27 mouse cellular contexts compared by ENCODE assay signal in the genomic region with DNA sequence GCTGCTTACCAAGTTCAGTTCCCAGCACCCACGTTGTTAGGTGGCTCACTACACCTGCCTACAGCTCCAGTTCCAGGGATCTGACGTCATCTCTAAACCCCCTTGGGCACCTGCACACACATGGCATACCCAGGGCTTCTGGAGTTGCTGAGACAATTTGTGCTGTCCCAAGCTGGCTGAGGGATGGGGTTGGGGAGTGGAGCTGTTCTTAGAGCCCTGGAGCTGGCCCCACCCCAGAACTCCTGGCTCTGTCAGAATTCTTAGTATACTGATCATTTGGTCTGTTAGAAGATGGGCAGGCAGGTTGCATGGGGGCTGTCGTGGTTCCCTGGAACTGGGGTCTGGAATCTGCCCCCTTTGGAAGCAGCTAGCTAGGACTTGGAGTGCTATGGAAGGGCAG. TPM values are rescaled to one million over a fixed set of nuclear protein-coding genes. Genes with fewer than 3 reads are reported as not detected.
DNase-seq lines count a peak whose midpoint lies in the region; ATAC-seq lines count a peak whose summit lies in the region.
"Had no signal": no experiment of that assay in that cellular context is flagged by ENCODE, and none has a peak within 500 bp of the region (broad histone marks: within the 10 kb centered on the region; RNA-seq: fewer than 3 reads in every experiment).

No protein-coding gene starts in this region.

- no peaks in the 10 kb centered on the region for H3K9me3 ChIP-seq in forebrain, embryonic 15.5 days
- no peaks in the 10 kb centered on the region for H3K9me3 ChIP-seq in forebrain, embryonic 11.5 days (ENCODE audit: control insufficient read depth, low read length)
- no peaks in the 10 kb centered on the region for H3K9me3 ChIP-seq in liver, embryonic 12.5 days (replicated peaks)
- no peaks in the 10 kb centered on the region for H3K9me3 ChIP-seq in liver, embryonic 11.5 days (ENCODE audit: control insufficient read depth, low read length)
- H3K9me3 ChIP-seq: heart, embryonic 13.5 days; hindbrain, embryonic 15.5 days; intestine, embryonic 15.5 days; neural tube, embryonic 15.5 days; stomach, embryonic 15.5 days had no signal

- H3K79me2 ChIP-seq in macrophage (ENCODE audit: inconsistent target): peaks cover 86% of the 10 kb centered on the region

- no peak overlapping the region for H3K4me2 ChIP-seq in forebrain, embryonic 15.5 days (replicated peaks)
- H3K4me2 ChIP-seq in forebrain, embryonic 11.5 days (ENCODE audit: low read depth, low read length, severe bottlenecking): no peak overlapping the region
- H3K4me2 ChIP-seq in liver, embryonic 12.5 days: no peak overlapping the region
- H3K4me2 ChIP-seq in liver, embryonic 11.5 days: no peak overlapping the region
- H3K4me2 ChIP-seq: heart, embryonic 13.5 days; hindbrain, embryonic 15.5 days; intestine, embryonic 15.5 days; neural tube, embryonic 15.5 days; stomach, embryonic 15.5 days had no signal

- peaks cover 34% of the 10 kb centered on the region for H3K4me1 ChIP-seq in forebrain, embryonic 15.5 days
- peaks cover 10% of the 10 kb centered on the region for H3K4me1 ChIP-seq in forebrain, embryonic 11.5 days (replicated peaks; ENCODE audit: control insufficient read depth, insufficient read depth, low read length)
- peaks cover 74% of the 10 kb centered on the region for H3K4me1 ChIP-seq in liver, embryonic 12.5 days
- peaks cover 47% of the 10 kb centered on the region for H3K4me1 ChIP-seq in liver, embryonic 11.5 days (replicated peaks; ENCODE audit: control insufficient read depth, insufficient read depth, low read length)

- H3K27me3 ChIP-seq in forebrain, embryonic 15.5 days: no peaks in the 10 kb centered on the region
- no peaks in the 10 kb centered on the region; the same call in 1 of the 2 replicates for H3K27me3 ChIP-seq in forebrain, embryonic 11.5 days (ENCODE audit: control insufficient read depth, insufficient read depth, low read length)
- peaks cover 11% of the 10 kb centered on the region; the same call in 1 of the 2 replicates for H3K27me3 ChIP-seq in liver, embryonic 12.5 days (replicated peaks)
- H3K27me3 ChIP-seq in liver, embryonic 11.5 days (replicated peaks; ENCODE audit: control insufficient read depth, insufficient read depth, low read length): no peaks in the 10 kb centered on the region; the same call in 1 of the 2 replicates
- H3K27me3 ChIP-seq: CH12.LX; hindbrain, embryonic 15.5 days; intestine, embryonic 15.5 days; neural tube, embryonic 15.5 days; stomach, embryonic 15.5 days had no signal

- H3K36me3 ChIP-seq in forebrain, embryonic 15.5 days: no peaks in the 10 kb centered on the region
- H3K36me3 ChIP-seq in forebrain, embryonic 11.5 days (ENCODE audit: control insufficient read depth, insufficient read depth, low read length): no peaks in the 10 kb centered on the region
- no peaks in the 10 kb centered on the region for H3K36me3 ChIP-seq in liver, embryonic 12.5 days
- no peaks in the 10 kb centered on the region for H3K36me3 ChIP-seq in liver, embryonic 11.5 days (ENCODE audit: control insufficient read depth, insufficient read depth, low read length)
- H3K36me3 ChIP-seq in macrophage (ENCODE audit: inconsistent target): no peaks in the 10 kb centered on the region
- H3K36me3 ChIP-seq: heart, embryonic 13.5 days; hindbrain, embryonic 15.5 days; intestine, embryonic 15.5 days; neural tube, embryonic 15.5 days; stomach, embryonic 15.5 days had no signal

- peak overlapping the region; percentile 77; the same call in 1 of the 2 replicates for H3K27ac ChIP-seq in forebrain, embryonic 15.5 days (replicated peaks)
- H3K27ac ChIP-seq in forebrain, embryonic 11.5 days (ENCODE audit: low read depth, low read length): no peak overlapping the region
- peak overlapping the region; percentile 39; the same call in 1 of the 2 replicates for H3K27ac ChIP-seq in liver, embryonic 12.5 days
- no peak overlapping the region for H3K27ac ChIP-seq in liver, embryonic 11.5 days (ENCODE audit: low read depth, low read length)
- peak overlapping the region; percentile 99 for H3K27ac ChIP-seq in macrophage
- H3K27ac ChIP-seq: heart, adult 2 months; heart, embryonic 13.5 days; hindbrain, embryonic 15.5 days; intestine, embryonic 15.5 days; neural tube, embryonic 15.5 days; stomach, embryonic 15.5 days had no signal

- H3K4me3 ChIP-seq in forebrain, embryonic 15.5 days: no peak overlapping the region
- H3K4me3 ChIP-seq in forebrain, embryonic 11.5 days (ENCODE audit: low read depth, low read length): no peak overlapping the region
- no peak overlapping the region for H3K4me3 ChIP-seq in liver, embryonic 12.5 days
- H3K4me3 ChIP-seq in liver, embryonic 11.5 days (ENCODE audit: low read depth, low read length): no peak overlapping the region
- H3K4me3 ChIP-seq in macrophage (ENCODE audit: inconsistent target): no peak overlapping the region
- H3K4me3 ChIP-seq: heart, adult 2 months; heart, embryonic 13.5 days; hindbrain, embryonic 15.5 days; intestine, embryonic 15.5 days; neural tube, embryonic 15.5 days; stomach, embryonic 15.5 days had no signal

- WGBS in forebrain, embryonic 15.5 days: 72% methylated on average over 3 of the region's 3 CpGs
- 84% methylated on average over 3 of the region's 3 CpGs for WGBS in forebrain, embryonic 11.5 days
- WGBS in liver, embryonic 12.5 days (ENCODE audit: insufficient replicate concordance): 75% methylated on average over 3 of the region's 3 CpGs
- 78% methylated on average over 3 of the region's 3 CpGs for WGBS in liver, embryonic 11.5 days
- 87% methylated on average over 3 of the region's 3 CpGs for WGBS in macrophage (ENCODE audit: missing documents)

- H3K9ac ChIP-seq in forebrain, embryonic 15.5 days (replicated peaks): no peak overlapping the region
- H3K9ac ChIP-seq in forebrain, embryonic 11.5 days (ENCODE audit: low read length): no peak overlapping the region
- H3K9ac ChIP-seq in liver, embryonic 12.5 days: no peak overlapping the region
- no peak overlapping the region for H3K9ac ChIP-seq in liver, embryonic 11.5 days (ENCODE audit: low read depth, low read length)
- H3K9ac ChIP-seq: hindbrain, embryonic 15.5 days; intestine, embryonic 15.5 days; neural tube, embryonic 15.5 days; stomach, embryonic 15.5 days had no signal

- peak; percentile 70 for DNase-seq in cerebellum, adult 11-12 months
- DNase-seq in cerebellum, adult 18-20 months: no peak
- no peak for DNase-seq in forebrain, embryonic 11.5 days (ENCODE audit: low spot score)
- DNase-seq in liver, embryonic 11.5 days (ENCODE audit: low spot score): no peak
- no peak for DNase-seq in c-Kit-positive CD71-positive TER-119-positive erythroid progenitor cells, embryonic 14.5 days (ENCODE audit: low spot score)
- DNase-seq: adrenal gland, adult 2 months; adrenal gland, postnatal 36 days; heart, adult 2 months; heart, postnatal 10 days; kidney, adult 2 months; kidney, postnatal 36 days; lung, adult 18-20 months; lung, postnatal 4 days; midbrain, embryonic 14.5 days; thymus, adult 18-20 months; thymus, postnatal 25 days had no signal

- ATAC-seq in forebrain, embryonic 15.5 days (replicated peaks): no peak
- no peak for ATAC-seq in forebrain, embryonic 11.5 days (replicated peaks; ENCODE audit: low FRiP score)
- no peak for ATAC-seq in liver, embryonic 12.5 days
- no peak for ATAC-seq in liver, embryonic 11.5 days (replicated peaks; ENCODE audit: low FRiP score)
- ATAC-seq: activated CD4-positive, CD25-positive, alpha-beta regulatory T cell, adult 4 months; intestine, embryonic 15.5 days; lung, postnatal 0 days had no signal

RNA-seq across cellular contexts. Expression of a gene that starts 8.5 kb away (rescaled TPM):
- polyA plus RNA-seq in forebrain, embryonic 15.5 days (2015; fragmentation: Nextera tagmentation; extraction: Ambion mirVana): 641 and 670 TPM in 2 replicates
- 1,023 and 1,042 TPM in 2 replicates for polyA plus RNA-seq in forebrain, embryonic 11.5 days (2014; fragmentation: Nextera tagmentation; extraction: Ambion mirVana)
- 912 and 924 TPM in 2 replicates for polyA plus RNA-seq in liver, embryonic 12.5 days (2016; fragmentation: Nextera tagmentation; extraction: Ambion mirVana)
- polyA plus RNA-seq in liver, embryonic 11.5 days (2014; fragmentation: Nextera tagmentation; extraction: Ambion mirVana): 1,449 and 1,469 TPM in 2 replicates
- total RNA-seq in macrophage (2018; cell fraction: chromatin; rRNA removed): 100 to 1,000 TPM in 24 of 26 experiments, 10 to 100 TPM in 2; 70.8 to 495 (median 240) TPM
- total RNA-seq in macrophage (2018; cell fraction: cytosol; rRNA removed): 100 to 1,000 TPM; 413 to 862 (median 571) TPM
- 100 to 1,000 TPM; 139 to 883 (median 221) TPM for total RNA-seq in macrophage (2018; cell fraction: nucleus; rRNA removed)
- polyA plus RNA-seq in macrophage (2018): 633 to 940 TPM (median 770 TPM) in 3 replicates

RNA-seq across cellular contexts. Expression of a gene that starts 9.1 kb away (rescaled TPM):
- polyA plus RNA-seq in forebrain, embryonic 15.5 days (2015; fragmentation: Nextera tagmentation; extraction: Ambion mirVana): 40.1 and 44.5 TPM in 2 replicates
- polyA plus RNA-seq in forebrain, embryonic 11.5 days (2014; fragmentation: Nextera tagmentation; extraction: Ambion mirVana): 11.3 and 13.6 TPM in 2 replicates
- polyA plus RNA-seq in liver, embryonic 12.5 days (2016; fragmentation: Nextera tagmentation; extraction: Ambion mirVana): 20.4 and 21.9 TPM in 2 replicates
- polyA plus RNA-seq in liver, embryonic 11.5 days (2014; fragmentation: Nextera tagmentation; extraction: Ambion mirVana): 32.2 and 38.6 TPM in 2 replicates
- 100 to 1,000 TPM in 11 of 26 experiments, 10 to 100 TPM in 14, 1 to 10 TPM in 1; 8.5 to 192 (median 76.8) TPM for total RNA-seq in macrophage (2018; cell fraction: chromatin; rRNA removed)
- total RNA-seq in macrophage (2018; cell fraction: cytosol; rRNA removed): 100 to 1,000 TPM; 185 to 377 (median 258) TPM
- total RNA-seq in macrophage (2018; cell fraction: nucleus; rRNA removed): 100 to 1,000 TPM in 19 of 26 experiments, 10 to 100 TPM in 7; 29.5 to 228 (median 114) TPM
- polyA plus RNA-seq in macrophage (2018): 139 to 428 TPM (median 314 TPM) in 3 replicates

RNA-seq across cellular contexts. Expression of a gene that starts 32.7 kb away (rescaled TPM):
- 41.1 and 45.0 TPM in 2 replicates for polyA plus RNA-seq in forebrain, embryonic 15.5 days (2015; fragmentation: Nextera tagmentation; extraction: Ambion mirVana)
- polyA plus RNA-seq in forebrain, embryonic 11.5 days (2014; fragmentation: Nextera tagmentation; extraction: Ambion mirVana): 36.7 and 40.0 TPM in 2 replicates
- 18.5 and 18.9 TPM in 2 replicates for polyA plus RNA-seq in liver, embryonic 12.5 days (2016; fragmentation: Nextera tagmentation; extraction: Ambion mirVana)
- polyA plus RNA-seq in liver, embryonic 11.5 days (2014; fragmentation: Nextera tagmentation; extraction: Ambion mirVana): 25.9 and 28.7 TPM in 2 replicates
- 10 to 100 TPM in 21 of 26 experiments, 1 to 10 TPM in 5; 4.6 to 61.0 (median 34.9) TPM for total RNA-seq in macrophage (2018; cell fraction: chromatin; rRNA removed)
- total RNA-seq in macrophage (2018; cell fraction: cytosol; rRNA removed): 10 to 100 TPM in 12 of 26 experiments, 1 to 10 TPM in 14; 1.2 to 15.4 (median 9.5) TPM
- 10 to 100 TPM in 18 of 26 experiments, 1 to 10 TPM in 8; 4.1 to 64.7 (median 23.5) TPM for total RNA-seq in macrophage (2018; cell fraction: nucleus; rRNA removed)
- polyA plus RNA-seq in macrophage (2018): 10.5 to 14.4 TPM (median 12.8 TPM) in 3 replicates

Comparison
In these comparisons a context has a peak if more than half of its experiments do, and no peak if none do; other contexts are left out.
1. H3K27ac ChIP-seq: peak in forebrain, embryonic 15.5 days (single experiment), liver, embryonic 12.5 days (single experiment) and macrophage (single experiment); none in forebrain, embryonic 11.5 days (single experiment) and liver, embryonic 11.5 days (single experiment).